ENCODE assay signal across 13 mouse cellular contexts in the genomic region with DNA sequence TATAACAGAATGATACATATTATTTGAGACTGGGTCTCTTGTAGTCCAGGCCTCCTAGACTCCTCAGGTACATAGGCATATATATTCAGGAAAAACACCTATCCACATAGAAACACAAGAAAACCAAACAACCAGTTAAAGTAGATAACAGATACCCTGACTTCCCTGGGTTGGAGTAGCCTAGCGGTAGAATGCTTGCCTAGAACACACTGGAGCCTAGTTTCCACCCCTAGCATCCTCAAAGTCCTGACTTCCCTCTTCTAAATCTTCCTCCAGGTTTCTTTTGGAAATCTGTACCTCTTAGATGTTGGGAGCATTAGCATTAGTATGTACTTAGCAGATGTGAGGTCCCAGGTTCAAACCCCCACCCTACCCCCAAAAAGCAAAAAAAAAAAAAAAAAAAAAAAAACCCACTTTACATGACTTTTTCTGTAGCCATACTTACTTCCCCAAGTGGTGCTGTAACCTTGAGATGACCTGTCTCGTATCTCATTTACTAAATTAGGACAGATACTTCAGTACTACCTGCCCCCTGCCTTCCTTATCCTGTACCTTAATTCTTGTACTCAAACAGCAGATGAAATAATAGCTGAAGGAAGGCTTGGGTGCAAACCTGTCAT. TPM values are rescaled to one million over a fixed set of nuclear protein-coding genes. Genes with fewer than 3 reads are reported as not detected.
A peak's percentile ranks its signal among the peaks of the same experiment; 100 is the strongest.
DNase-seq lines count a peak whose midpoint lies in the region; ATAC-seq and TF ChIP-seq lines count a peak whose summit lies in the region.
"Had no signal": no experiment of that assay in that cellular context is flagged by ENCODE, and none has a peak within 500 bp of the region (broad histone marks: within the 10 kb centered on the region; RNA-seq: fewer than 3 reads in every experiment).

No protein-coding gene starts in this region.

- WGBS in forebrain, embryonic 11.5 days: 94% methylated on average over 2 of the region's 2 CpGs
- 96% methylated on average over 2 of the region's 2 CpGs for WGBS in forebrain, embryonic 15.5 days
- WGBS in liver, embryonic 12.5 days (ENCODE audit: insufficient replicate concordance): 79% methylated on average over 2 of the region's 2 CpGs
- WGBS in liver, embryonic 13.5 days (ENCODE audit: insufficient replicate concordance): 77% methylated on average over 2 of the region's 2 CpGs
- 98% methylated on average over 2 of the region's 2 CpGs for WGBS in thymus, adult 2 months

- H3K4me1 ChIP-seq in forebrain, embryonic 11.5 days (replicated peaks; ENCODE audit: control insufficient read depth, insufficient read depth, low read length): no peaks in the 10 kb centered on the region
- H3K4me1 ChIP-seq in forebrain, embryonic 15.5 days: no peaks in the 10 kb centered on the region
- H3K4me1 ChIP-seq in liver, embryonic 12.5 days: peaks cover 14% of the 10 kb centered on the region
- H3K4me1 ChIP-seq in ES-E14 (ENCODE audit: control insufficient read depth in 2 of 2, insufficient read depth in 2 of 2, low read length in 2 of 2, poor library complexity in 1 of 2): no peaks in the 10 kb centered on the region
- peaks cover 14% of the 10 kb centered on the region for H3K4me1 ChIP-seq in liver, embryonic 13.5 days (replicated peaks)
- no peaks in the 10 kb centered on the region; the same call in 1 of the 2 replicates for H3K4me1 ChIP-seq in thymus, adult 2 months (replicated peaks; ENCODE audit: control insufficient read depth, insufficient read depth, low read length)

- no peaks in the 10 kb centered on the region for H3K36me3 ChIP-seq in forebrain, embryonic 11.5 days (ENCODE audit: control insufficient read depth, insufficient read depth, low read length)
- H3K36me3 ChIP-seq in forebrain, embryonic 15.5 days: no peaks in the 10 kb centered on the region
- no peaks in the 10 kb centered on the region for H3K36me3 ChIP-seq in liver, embryonic 12.5 days
- peaks cover 2% of the 10 kb centered on the region for H3K36me3 ChIP-seq in ES-E14 (ENCODE audit: control insufficient read depth, insufficient read depth, low read length, poor library complexity, severe bottlenecking)
- no peaks in the 10 kb centered on the region for H3K36me3 ChIP-seq in liver, embryonic 13.5 days
- no peaks in the 10 kb centered on the region for H3K36me3 ChIP-seq in thymus, adult 2 months (ENCODE audit: control insufficient read depth, insufficient read depth, low read length)
- H3K36me3 ChIP-seq: neural tube, embryonic 15.5 days had no signal

- H3K4me2 ChIP-seq in forebrain, embryonic 11.5 days (ENCODE audit: low read depth, low read length, severe bottlenecking): no peak overlapping the region
- H3K4me2 ChIP-seq in forebrain, embryonic 15.5 days (replicated peaks): no peak overlapping the region
- H3K4me2 ChIP-seq in liver, embryonic 12.5 days: peak overlapping the region; percentile 71
- H3K4me2 ChIP-seq in liver, embryonic 13.5 days: peak overlapping the region; percentile 67

- H3K27me3 ChIP-seq in forebrain, embryonic 11.5 days (ENCODE audit: control insufficient read depth, insufficient read depth, low read length): no peaks in the 10 kb centered on the region
- H3K27me3 ChIP-seq in forebrain, embryonic 15.5 days: no peaks in the 10 kb centered on the region
- no peaks in the 10 kb centered on the region for H3K27me3 ChIP-seq in liver, embryonic 12.5 days (replicated peaks)
- H3K27me3 ChIP-seq in liver, embryonic 13.5 days: no peaks in the 10 kb centered on the region
- H3K27me3 ChIP-seq in thymus, adult 2 months (ENCODE audit: control insufficient read depth, insufficient read depth, low read length): no peaks in the 10 kb centered on the region
- H3K27me3 ChIP-seq: neural tube, embryonic 15.5 days; Patski had no signal

- no peak for DNase-seq in forebrain, embryonic 11.5 days (ENCODE audit: low spot score)
- DNase-seq in liver: no peak
- no peak for DNase-seq in ES-E14 (ENCODE audit: low read depth, low spot score)
- no peak for DNase-seq in liver, embryonic 13.5 days
- DNase-seq in thymus, adult 2 months: no peak
- DNase-seq: gastrocnemius, postnatal 10 days; heart, postnatal 10 days; right cerebral cortex, adult 18-20 months had no signal

- ATAC-seq in forebrain, embryonic 11.5 days (replicated peaks; ENCODE audit: low FRiP score): no peak
- ATAC-seq in forebrain, embryonic 15.5 days (replicated peaks): no peak
- no peak for ATAC-seq in liver, embryonic 12.5 days
- no peak for ATAC-seq in liver, embryonic 13.5 days (ENCODE audit: low read depth)
- no peak for ATAC-seq in megakaryocyte, adult 5-6 weeks (ENCODE audit: poor library complexity, severe bottlenecking)
- ATAC-seq: Patski had no signal

- TF ChIP-seq CTCF in thymus, adult 2 months (IDR thresholded peaks at IDR 0.05; ENCODE audit: borderline replicate concordance, control insufficient read depth, extremely low read depth, insufficient read depth, low read length, poor library complexity): no peak

- TF ChIP-seq POLR2A in thymus, adult 2 months (IDR thresholded peaks at IDR 0.05; ENCODE audit: control insufficient read depth, extremely low read depth, insufficient read depth, low read length, poor library complexity): no peak

- H3K27ac ChIP-seq in forebrain, embryonic 11.5 days (ENCODE audit: low read depth, low read length): no peak overlapping the region
- no peak overlapping the region for H3K27ac ChIP-seq in forebrain, embryonic 15.5 days (replicated peaks)
- H3K27ac ChIP-seq in liver, embryonic 12.5 days: peak overlapping the region; percentile 83
- no peak overlapping the region; the same call in 1 of the 2 replicates for H3K27ac ChIP-seq in ES-E14 (ENCODE audit: insufficient read depth, low read depth, low read length, poor library complexity, severe bottlenecking)
- H3K27ac ChIP-seq in liver, embryonic 13.5 days: no peak overlapping the region
- H3K27ac ChIP-seq in thymus, adult 2 months (ENCODE audit: control insufficient read depth, insufficient read depth, low read length): no peak overlapping the region

- H3K9me3 ChIP-seq in forebrain, embryonic 11.5 days (ENCODE audit: control insufficient read depth, low read length): no peaks in the 10 kb centered on the region; the same call in 1 of the 2 replicates
- H3K9me3 ChIP-seq in forebrain, embryonic 15.5 days: no peaks in the 10 kb centered on the region
- H3K9me3 ChIP-seq in liver, embryonic 12.5 days (replicated peaks): no peaks in the 10 kb centered on the region
- H3K9me3 ChIP-seq in ES-E14 (ENCODE audit: control insufficient read depth, insufficient read depth, low read depth, low read length): no peaks in the 10 kb centered on the region
- H3K9me3 ChIP-seq in liver, embryonic 13.5 days (replicated peaks): no peaks in the 10 kb centered on the region
- H3K9me3 ChIP-seq: neural tube, embryonic 15.5 days had no signal

- in situ Hi-C loops in ES-E14 (cut with MboI; ENCODE audit: low sequenced_read_pairs in 2 of 2, unreplicated experiment in 2 of 2): no loop called here

- no peak overlapping the region for H3K9ac ChIP-seq in forebrain, embryonic 11.5 days (ENCODE audit: low read length)
- no peak overlapping the region for H3K9ac ChIP-seq in forebrain, embryonic 15.5 days (replicated peaks)
- H3K9ac ChIP-seq in liver, embryonic 12.5 days: no peak overlapping the region
- peak overlapping the region; percentile 63; the same call in 1 of the 2 replicates for H3K9ac ChIP-seq in ES-E14 (ENCODE audit: insufficient read depth, low read depth, low read length, poor library complexity, severe bottlenecking)
- H3K9ac ChIP-seq in liver, embryonic 13.5 days: peak overlapping the region; percentile 65; the same call in 1 of the 2 replicates
- H3K9ac ChIP-seq: neural tube, embryonic 15.5 days had no signal

- H3K4me3 ChIP-seq in forebrain, embryonic 11.5 days (ENCODE audit: low read depth, low read length): peak overlapping the region; percentile 57; the same call in 1 of the 2 replicates
- no peak overlapping the region for H3K4me3 ChIP-seq in forebrain, embryonic 15.5 days
- 0 out of 2 replicates have a peak overlapping the region, but pooled peaks have one; percentile 66 for H3K4me3 ChIP-seq in liver, embryonic 12.5 days
- peak overlapping the region; percentile 58 to 85 for H3K4me3 ChIP-seq in ES-E14 (ENCODE audit: insufficient read depth in 1 of 2, low read depth in 1 of 2, low read length in 2 of 2, poor library complexity in 1 of 2, severe bottlenecking in 1 of 2)
- H3K4me3 ChIP-seq in liver, embryonic 13.5 days (replicated peaks): peak overlapping the region; percentile 67; the same call in 1 of the 2 replicates
- H3K4me3 ChIP-seq in thymus, adult 2 months (ENCODE audit: control insufficient read depth, insufficient read depth, low read length): no peak overlapping the region

TF ChIP-seq in ES-E14, 5 proteins besides CTCF, POLR2A, EP300 and RAD21:
- TF ChIP-seq ZC3H11A (IDR thresholded peaks at IDR 0.05; ENCODE audit: borderline replicate concordance, low read depth, low read length) (no peak), ZNF384 (IDR thresholded peaks at IDR 0.05; ENCODE audit: low read depth, low read length) (peak; percentile 63)

RNA-seq across cellular contexts. Expression of gene Fbxo47, which starts 1.5 kb away (rescaled TPM):
- polyA plus RNA-seq in forebrain, embryonic 11.5 days (2014; fragmentation: Nextera tagmentation; extraction: Ambion mirVana): 0.40 and 0.83 TPM in 2 replicates
- polyA plus RNA-seq in forebrain, embryonic 15.5 days (2015; fragmentation: Nextera tagmentation; extraction: Ambion mirVana): 0.67 and 1.0 TPM in 2 replicates
- polyA plus RNA-seq in liver, embryonic 12.5 days (2016; fragmentation: Nextera tagmentation; extraction: Ambion mirVana): 0.36 and 0.51 TPM in 2 replicates
- total RNA-seq in ES-E14 (2012; rRNA removed): 2.2 and 4.1 TPM in 2 replicates
- 0.33 and 0.46 TPM in 2 replicates for polyA plus RNA-seq in liver, embryonic 13.5 days (2015; fragmentation: Nextera tagmentation; extraction: Ambion mirVana)
- 0.30 and 2.1 TPM in 2 replicates for total RNA-seq in megakaryocyte, adult 5-6 weeks (2015)
- total RNA-seq in megakaryocyte, adult 5-6 weeks (2017): 0.73 and 1.5 TPM in 2 replicates
- 0.19 and 0.28 TPM in 2 replicates for polyA plus RNA-seq in thymus, adult 2 months (2012; rRNA removed)

RNA-seq across cellular contexts. Expression of gene B230217C12Rik, which starts 44.8 kb away (rescaled TPM):
- 13.3 and 17.7 TPM in 2 replicates for polyA plus RNA-seq in forebrain, embryonic 11.5 days (2014; fragmentation: Nextera tagmentation; extraction: Ambion mirVana)
- 17.8 and 21.0 TPM in 2 replicates for polyA plus RNA-seq in forebrain, embryonic 15.5 days (2015; fragmentation: Nextera tagmentation; extraction: Ambion mirVana)
- polyA plus RNA-seq in liver, embryonic 12.5 days (2016; fragmentation: Nextera tagmentation; extraction: Ambion mirVana): 1.1 and 1.3 TPM in 2 replicates
- 3.0 and 4.1 TPM in 2 replicates for total RNA-seq in ES-E14 (2012; rRNA removed)
- 0.85 and 1.3 TPM in 2 replicates for polyA plus RNA-seq in liver, embryonic 13.5 days (2015; fragmentation: Nextera tagmentation; extraction: Ambion mirVana)
- 2.3 and 2.5 TPM in 2 replicates for total RNA-seq in megakaryocyte, adult 5-6 weeks (2015)
- 0.33 and 0.45 TPM in 2 replicates for total RNA-seq in megakaryocyte, adult 5-6 weeks (2017)
- polyA plus RNA-seq in thymus, adult 2 months (2012; rRNA removed): 4.7 and 6.2 TPM in 2 replicates

Comparison
In these comparisons a context has a peak if more than half of its experiments do, and no peak if none do; other contexts are left out.
1. H3K4me3 ChIP-seq: peak in forebrain, embryonic 11.5 days (single experiment), liver, embryonic 12.5 days (single experiment), ES-E14 (2 of 2) and liver, embryonic 13.5 days (single experiment); none in forebrain, embryonic 15.5 days (single experiment) and thymus, adult 2 months (single experiment).
2. H3K9ac ChIP-seq: peak in ES-E14 (single experiment) and liver, embryonic 13.5 days (single experiment); none in forebrain, embryonic 11.5 days (single experiment), forebrain, embryonic 15.5 days (single experiment) and liver, embryonic 12.5 days (single experiment).
3. H3K4me2 ChIP-seq: peak in liver, embryonic 12.5 days (single experiment) and liver, embryonic 13.5 days (single experiment); none in forebrain, embryonic 11.5 days (single experiment) and forebrain, embryonic 15.5 days (single experiment).